Mouse (Mus musculus) hindbrain, embryonic 11.5 days (tissue): ENCODE results near the gene Iqcc. TPM values are rescaled to one million over a fixed set of nuclear protein-coding genes. Genes with fewer than 3 reads are reported as not detected.

Experiments used
- ATAC-seq: fragments of 200-750 bp; cut with Nextera tagmentation; 2 replicates; pipeline ENCODE4 v1.8.0; 2017; ENCODE audit warnings: mild to moderate bottlenecking, moderate TSS enrichment, moderate library complexity; ENCODE audit not compliant: low FRiP score
- DNase-seq: peaks from one replicate; pipeline ENCODE4 v3.0.0-alpha.2; 2015; ENCODE audit warnings: low spot score
- H3K27ac ChIP-seq: fragments of 300-500 bp; sonication (generic); 2 replicates; pipeline ENCODE4 v1.5.1; 2014; ENCODE audit warnings: mild to moderate bottlenecking, low read depth, low read length
- H3K27me3 ChIP-seq: fragments of 300-500 bp; sonication (generic); 2 replicates; pipeline ENCODE4 v1.6.1; 2014; ENCODE audit warnings: mild to moderate bottlenecking, low read length, moderate library complexity, mixed read lengths; ENCODE audit not compliant: control insufficient read depth, insufficient read depth
- H3K36me3 ChIP-seq: fragments of 300-500 bp; sonication (generic); 2 replicates; pipeline ENCODE4 v1.6.1; 2014; ENCODE audit warnings: mild to moderate bottlenecking, low read length, moderate library complexity, mixed read lengths; ENCODE audit not compliant: control insufficient read depth, insufficient read depth
- H3K4me1 ChIP-seq: fragments of 300-500 bp; sonication (generic); replicated peaks from 2 replicates; pipeline ENCODE4 v1.6.1; 2014; ENCODE audit warnings: low read length, mixed read lengths; ENCODE audit not compliant: control insufficient read depth, insufficient read depth
- H3K4me2 ChIP-seq: fragments of 300-500 bp; sonication (generic); replicated peaks from 2 replicates; pipeline ENCODE4 v1.6.1; 2014; ENCODE audit warnings: mild to moderate bottlenecking, low read depth, low read length
- H3K4me3 ChIP-seq: fragments of 300-500 bp; sonication (generic); 2 replicates; pipeline ENCODE4 v1.5.1; 2014; ENCODE audit warnings: low read depth, low read length
- H3K9ac ChIP-seq: fragments of 300-500 bp; sonication (generic); 2 replicates; pipeline ENCODE4 v1.6.1; 2014; ENCODE audit warnings: low read depth, low read length
- H3K9me3 ChIP-seq: fragments of 300-500 bp; sonication (generic); 2 replicates; pipeline ENCODE4 v1.6.1; 2016; ENCODE audit warnings: low read length; ENCODE audit not compliant: control insufficient read depth
- WGBS: fragments of 180-500 bp; shearing (Covaris S2); extraction: QIAGEN DNeasy Blood & Tissue Kit; methylation state at CpG from one replicate; pipeline ENCODE4 v1.1.7; 2014; 5-methylcytosine and 5-hydroxymethylcytosine counted together
- polyA plus RNA-seq: library from polyadenylated mRNA; unstranded; fragments of >200 nt; fragmentation: Nextera tagmentation; extraction: Ambion mirVana; gene quantifications from 2 replicates; pipeline ENCODE4 v1.2.1, GENCODE M21; 2014

Iqcc gene
- polyA plus RNA-seq, 1 experiment from 2014 or later, result 25.7 TPM

- ATAC-seq, result no peak
- WGBS, result 79% methylated on average over 8 of the region's 8 CpGs
Observed at GRCm38 (mm10) chr4:129571551-129572084, 47.3 kb downstream of the Iqcc start.

GRCm38 (mm10) chr4:129570028-129570427 lies 48.9 kb downstream of the Iqcc start:
- Histone ChIP-seq H3K9me3 (no peaks in the 10 kb centered on the region), H3K36me3 (no peaks in the 10 kb centered on the region), H3K27me3 (no peaks in the 10 kb centered on the region), H3K9ac (no peak overlapping the region), H3K4me2 (no peak overlapping the region), H3K4me1 (no peaks in the 10 kb centered on the region), H3K4me3 (no peak overlapping the region), H3K27ac (no peak overlapping the region)
- ATAC-seq (no peak), DNase-seq (no peak)
- WGBS, result 93% methylated on average over 6 of the region's 6 CpGs

More at GRCm38 (mm10) chr4:129571551-129572084, 47.3 kb downstream of the Iqcc start:
- no peak for DNase-seq
- no peaks in the 10 kb centered on the region for H3K36me3 ChIP-seq
- H3K9ac ChIP-seq, result no peak overlapping the region
- H3K27me3 ChIP-seq, result no peaks in the 10 kb centered on the region
- H3K4me2 ChIP-seq, result no peak overlapping the region
- H3K4me1 ChIP-seq, result no peaks in the 10 kb centered on the region
- no peak overlapping the region for H3K27ac ChIP-seq
- no peak overlapping the region for H3K4me3 ChIP-seq
- no peaks in the 10 kb centered on the region for H3K9me3 ChIP-seq

- no peak overlapping the region for H3K4me2 ChIP-seq
- H3K9ac ChIP-seq, result no peak overlapping the region
- no peak overlapping the region for H3K4me3 ChIP-seq
- no peaks in the 10 kb centered on the region for H3K27me3 ChIP-seq
- 94% methylated on average over 7 of the region's 7 CpGs for WGBS
- no peaks in the 10 kb centered on the region for H3K36me3 ChIP-seq
- H3K9me3 ChIP-seq, result no peaks in the 10 kb centered on the region
- ATAC-seq (no peak), DNase-seq (no peak)
- no peaks in the 10 kb centered on the region for H3K4me1 ChIP-seq
- no peak overlapping the region for H3K27ac ChIP-seq
Observed at GRCm38 (mm10) chr4:129568366-129568765, 50.5 kb downstream of the Iqcc start.

GRCm38 (mm10) chr4:129565139-129565538 lies 53.8 kb downstream of the Iqcc start:
- H3K4me3 ChIP-seq, result no peak overlapping the region
- H3K4me1 ChIP-seq, result no peaks in the 10 kb centered on the region
- WGBS, result 84% methylated on average over 6 of the region's 6 CpGs
- no peaks in the 10 kb centered on the region for H3K36me3 ChIP-seq
- DNase-seq, result no peak
- no peak overlapping the region for H3K9ac ChIP-seq
- no peaks in the 10 kb centered on the region for H3K27me3 ChIP-seq
- H3K27ac ChIP-seq, result no peak overlapping the region
- H3K9me3 ChIP-seq, result no peaks in the 10 kb centered on the region
- no peak overlapping the region for H3K4me2 ChIP-seq
- ATAC-seq, result no peak

Other genes with a start within 250 kb of the Iqcc start
- 8.1 and 11.5 TPM in 2 replicates for gene Zbtb8a, start 241.0 kb downstream of the Iqcc start, polyA plus RNA-seq
- 2.5 and 2.8 TPM in 2 replicates for gene Zbtb8b, start 178.2 kb downstream of the Iqcc start, polyA plus RNA-seq
- gene Bsdc1, start 157.5 kb downstream of the Iqcc start, polyA plus RNA-seq, result 25.6 and 26.3 TPM in 2 replicates
- not detected in 2 replicates for gene Tssk3, start 128.1 kb downstream of the Iqcc start, polyA plus RNA-seq
- not detected in 2 replicates for gene Fam229a, start 127.9 kb downstream of the Iqcc start, polyA plus RNA-seq
- gene Marcksl1, start 105.5 kb downstream of the Iqcc start, polyA plus RNA-seq, result 1,707 and 1,864 TPM in 2 replicates
- gene Hdac1, start 76.4 kb downstream of the Iqcc start, polyA plus RNA-seq, result 206 and 220 TPM in 2 replicates
- gene Lck, start 45.5 kb downstream of the Iqcc start, polyA plus RNA-seq, result 5.6 and 5.8 TPM in 2 replicates
- 1.0 and 1.6 TPM in 2 replicates for gene Fam167b, start 40.5 kb downstream of the Iqcc start, polyA plus RNA-seq
- 274 TPM in 2 replicates for gene Eif3i, start 18.5 kb downstream of the Iqcc start, polyA plus RNA-seq
- gene Tmem234, start 18.4 kb downstream of the Iqcc start, polyA plus RNA-seq, result 177 and 195 TPM in 2 replicates
- gene Dcdc2b, start 4.8 kb downstream of the Iqcc start, polyA plus RNA-seq, result 1.6 and 2.7 TPM in 2 replicates
- gene Ccdc28b, start 4.8 kb upstream of the Iqcc start, polyA plus RNA-seq, result 77.7 and 79.6 TPM in 2 replicates
- 96.3 and 101 TPM in 2 replicates for gene Txlna, start 22.0 kb upstream of the Iqcc start, polyA plus RNA-seq
- gene Kpna6, start 53.7 kb upstream of the Iqcc start, polyA plus RNA-seq, result 13.9 and 15.2 TPM in 2 replicates
- gene Tmem39b, start 77.7 kb upstream of the Iqcc start, polyA plus RNA-seq, result 27.7 and 30.9 TPM in 2 replicates
- 158 and 183 TPM in 2 replicates for gene Khdrbs1, start 123.2 kb upstream of the Iqcc start, polyA plus RNA-seq
- 307 and 318 TPM in 2 replicates for gene Ptp4a2, start 192.1 kb upstream of the Iqcc start, polyA plus RNA-seq